In genomic region chr15:102788846-102789518, GRCm38 (mm10) we compare ENCODE assay signal across 8 mouse cellular contexts.
A peak's percentile ranks its signal among the peaks of the same experiment; 100 is the strongest.
DNase-seq lines count a peak whose midpoint lies in the region; ATAC-seq and TF ChIP-seq lines count a peak whose summit lies in the region.

No protein-coding gene starts in this region.

- WGBS in forebrain, embryonic 13.5 days, result 15% methylated on average over 7 of the region's 7 CpGs
- 8% methylated on average over 7 of the region's 7 CpGs for WGBS in midbrain, postnatal 0 days
- 47% methylated on average over 7 of the region's 7 CpGs for WGBS in lung, postnatal 0 days

- ATAC-seq in forebrain, embryonic 13.5 days, result peak; percentile 96
- peak; percentile 96 for ATAC-seq in midbrain, postnatal 0 days (ENCODE audit: low FRiP score)
- ATAC-seq in lung, postnatal 0 days, result no peak

- H3K9ac ChIP-seq in forebrain, embryonic 13.5 days, result peak overlapping the region; percentile 41; the same call in 1 of the 2 replicates
- H3K9ac ChIP-seq in midbrain, postnatal 0 days (replicated peaks; ENCODE audit: low read length, poor library complexity, severe bottlenecking), result 0 out of 2 replicates have a peak overlapping the region, but pooled peaks have one; percentile 33
- H3K9ac ChIP-seq in lung, postnatal 0 days (replicated peaks; ENCODE audit: low read depth), result no peak overlapping the region

- DNase-seq in ES-CJ7 (ENCODE audit: low read depth, low spot score), result peak; percentile 11
- DNase-seq in layer of hippocampus, adult 9-11 months, result peak; percentile 87
- peak; percentile 95 for DNase-seq in midbrain, postnatal 0 days (ENCODE audit: low spot score)
- no peak for DNase-seq in lung, postnatal 0 days (ENCODE audit: low spot score)
- DNase-seq in adrenal gland, postnatal 10 days, result no peak
- no peak for DNase-seq in kidney, postnatal 14 days
- no peak for DNase-seq in heart, postnatal 25 days (ENCODE audit: low spot score)

- no peaks in the 10 kb centered on the region; the same call in 1 of the 2 replicates for H3K27me3 ChIP-seq in forebrain, embryonic 13.5 days
- no peaks in the 10 kb centered on the region for H3K27me3 ChIP-seq in midbrain, postnatal 0 days (ENCODE audit: insufficient read depth, low read length)
- no peaks in the 10 kb centered on the region for H3K27me3 ChIP-seq in lung, postnatal 0 days (replicated peaks; ENCODE audit: insufficient read depth, low read length)

- no peaks in the 10 kb centered on the region for H3K9me3 ChIP-seq in forebrain, embryonic 13.5 days (replicated peaks)
- no peaks in the 10 kb centered on the region for H3K9me3 ChIP-seq in midbrain, postnatal 0 days (ENCODE audit: low read length)
- no peaks in the 10 kb centered on the region for H3K9me3 ChIP-seq in lung, postnatal 0 days (ENCODE audit: low read length)

- TF ChIP-seq EP300 in lung, postnatal 0 days (IDR thresholded peaks at IDR 0.05), result no peak

- peak overlapping the region; percentile 94 for H3K27ac ChIP-seq in forebrain, embryonic 13.5 days
- H3K27ac ChIP-seq in midbrain, postnatal 0 days (ENCODE audit: low read depth, low read length), result peak overlapping the region; percentile 96
- no peak overlapping the region for H3K27ac ChIP-seq in lung, postnatal 0 days (ENCODE audit: low read length)

- H3K4me1 ChIP-seq in forebrain, embryonic 13.5 days, result peaks cover 17% of the 10 kb centered on the region
- H3K4me1 ChIP-seq in midbrain, postnatal 0 days (ENCODE audit: insufficient read depth, low read length), result peaks cover 25% of the 10 kb centered on the region
- H3K4me1 ChIP-seq in lung, postnatal 0 days (ENCODE audit: insufficient read depth, low read depth, low read length), result no peaks in the 10 kb centered on the region

- peak overlapping the region; percentile 19 for H3K4me3 ChIP-seq in forebrain, embryonic 13.5 days
- H3K4me3 ChIP-seq in midbrain, postnatal 0 days (ENCODE audit: low read depth, low read length), result peak overlapping the region; percentile 21; the same call in 1 of the 2 replicates
- no peak overlapping the region for H3K4me3 ChIP-seq in lung, postnatal 0 days (ENCODE audit: low read depth, low read length)

- no peak for TF ChIP-seq CTCF in midbrain, postnatal 0 days (IDR thresholded peaks at IDR 0.05)
- TF ChIP-seq CTCF in lung, postnatal 0 days (IDR thresholded peaks at IDR 0.05), result no peak

- H3K4me2 ChIP-seq in forebrain, embryonic 13.5 days, result peak overlapping the region; percentile 44
- peak overlapping the region; percentile 39 for H3K4me2 ChIP-seq in midbrain, postnatal 0 days (ENCODE audit: low read depth, low read length, poor library complexity, severe bottlenecking)
- H3K4me2 ChIP-seq in lung, postnatal 0 days (replicated peaks; ENCODE audit: low read depth, low read length), result no peak overlapping the region

- intact Hi-C loops in heart, postnatal 25 days (cut with DNase I), result no loop called here

- H3K36me3 ChIP-seq in forebrain, embryonic 13.5 days (ENCODE audit: poor library complexity, severe bottlenecking), result no peaks in the 10 kb centered on the region
- no peaks in the 10 kb centered on the region for H3K36me3 ChIP-seq in midbrain, postnatal 0 days (ENCODE audit: insufficient read depth, low read length)
- H3K36me3 ChIP-seq in lung, postnatal 0 days (ENCODE audit: insufficient read depth, low read length), result no peaks in the 10 kb centered on the region

Comparison
In these comparisons a context has a peak if more than half of its experiments do, and no peak if none do; other contexts are left out.
1. DNase-seq: peak in ES-CJ7 (single experiment), layer of hippocampus, adult 9-11 months (single experiment) and midbrain, postnatal 0 days (single experiment); none in lung, postnatal 0 days (single experiment), adrenal gland, postnatal 10 days (single experiment), kidney, postnatal 14 days (single experiment) and heart, postnatal 25 days (single experiment).